Mouse (Mus musculus) cerebellum, postnatal 4 days (tissue): ENCODE data around the gene Slc25a29.
A peak's percentile ranks its signal among the peaks of the same experiment; 100 is the strongest.
"Not testable (repeated sequence)": the region's sequence is repeated elsewhere in the genome, so short reads cannot be mapped to it uniquely, and the experiment has no call there.

Experiments used
- DNase-seq, 2 experiments: peaks; one replicate each; pipeline ENCODE4 v3.0.0; 2022; ENCODE audit warnings: low spot score in 2 of 2, mixed read lengths in 1 of 2

Gene Slc25a29

GRCm38 (mm10) chr12:108835840-108836409, at the start of gene Slc25a29, which contains the start of gene Slc25a47:
TSS of gene Slc25a29 (minus strand) at chr12:108835883.
TSS of gene Slc25a47 (plus strand) at chr12:108836046.
- DNase-seq, result peak; percentile 91 to 97

DNA sequence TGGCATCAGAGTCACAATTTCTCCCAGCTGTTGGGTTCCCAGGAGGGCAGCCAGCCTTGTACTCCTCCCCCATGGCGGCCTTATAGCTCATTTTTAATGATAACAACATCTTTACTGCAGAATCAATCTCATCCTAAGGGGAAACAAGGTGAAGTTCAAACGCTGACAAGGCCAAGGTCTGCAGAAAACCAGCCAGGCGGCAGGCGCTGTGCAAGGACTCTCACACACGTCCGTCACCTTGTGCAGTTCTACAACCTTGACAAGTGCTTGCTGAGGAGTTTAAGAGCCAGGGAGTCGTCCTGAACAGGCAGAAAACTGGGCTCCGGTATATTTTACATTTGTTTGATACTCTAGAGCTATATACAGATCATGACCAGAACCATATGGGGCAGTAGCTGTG, 47.1 kb upstream of the Slc25a29 start:
- DNase-seq, result no peak

DNA sequence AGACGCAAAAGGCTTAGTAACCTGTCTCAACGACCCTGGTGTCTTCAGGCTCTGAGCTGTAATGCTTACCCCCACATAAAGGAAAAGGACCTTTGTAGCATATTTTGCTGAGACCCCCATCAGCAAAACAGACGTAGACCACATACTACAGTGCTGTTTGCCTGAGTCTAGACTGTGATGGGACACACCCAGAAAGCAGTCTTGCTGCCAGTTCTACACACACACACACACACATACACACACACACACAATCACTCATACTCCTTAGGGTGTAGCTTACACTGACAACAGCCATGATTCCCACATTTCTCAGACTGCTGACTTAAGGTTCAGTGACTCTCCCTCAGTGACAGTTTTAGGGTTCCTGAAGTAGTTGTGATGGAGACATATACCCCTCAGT, 45.5 kb upstream of the Slc25a29 start:
- DNase-seq, result no peak

DNA sequence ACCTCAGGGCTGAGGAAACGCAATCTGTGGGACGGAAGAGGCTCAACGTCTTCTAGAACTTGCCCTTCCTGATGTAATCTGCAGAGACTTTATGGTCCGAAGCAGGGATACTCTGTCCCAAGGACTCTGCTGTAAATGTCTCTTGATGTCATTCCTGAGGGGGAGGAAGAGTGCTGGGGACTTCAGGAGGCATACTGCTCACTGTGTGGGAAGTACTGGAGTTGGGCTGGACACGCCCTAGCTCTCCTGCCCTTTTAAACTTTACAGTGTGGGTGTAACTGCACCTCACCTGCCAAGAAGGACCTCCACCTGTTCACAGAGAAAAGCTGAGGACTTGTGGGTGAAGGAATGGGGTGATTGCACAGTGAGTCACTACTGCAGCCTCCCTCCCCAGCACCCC, 44.9 kb upstream of the Slc25a29 start:
- DNase-seq, result no peak

GRCm38 (mm10) chr12:108879138-108879537, 43.5 kb upstream of the Slc25a29 start:
- DNase-seq, result no peak

GRCm38 (mm10) chr12:108873122-108873521, 37.4 kb upstream of the Slc25a29 start:
- no peak for DNase-seq

DNA sequence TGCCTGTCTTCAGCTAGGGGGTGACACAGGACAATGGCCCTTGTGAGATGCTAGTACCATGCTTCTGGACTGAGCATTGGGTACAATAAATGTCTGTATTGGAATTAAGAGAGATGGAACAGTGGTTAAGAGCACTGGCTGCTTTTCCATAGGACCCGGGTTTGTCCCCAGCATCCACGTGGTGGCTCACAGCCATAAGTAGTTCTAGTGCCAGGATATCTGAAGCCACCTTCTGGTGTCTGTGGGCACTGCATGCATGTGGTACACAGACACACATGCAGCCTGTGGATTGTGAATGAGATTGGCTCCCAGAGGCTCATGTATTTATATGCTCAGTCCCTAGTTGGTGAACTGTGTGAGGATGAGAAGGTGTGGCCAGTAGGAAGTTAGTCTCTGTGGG, 33.9 kb upstream of the Slc25a29 start:
- no peak for DNase-seq

- no peak for DNase-seq
Observed at GRCm38 (mm10) chr12:108865007-108865494, 29.4 kb upstream of the Slc25a29 start.

- no peak for DNase-seq
Observed at GRCm38 (mm10) chr12:108858486-108858885, 22.8 kb upstream of the Slc25a29 start.

DNA sequence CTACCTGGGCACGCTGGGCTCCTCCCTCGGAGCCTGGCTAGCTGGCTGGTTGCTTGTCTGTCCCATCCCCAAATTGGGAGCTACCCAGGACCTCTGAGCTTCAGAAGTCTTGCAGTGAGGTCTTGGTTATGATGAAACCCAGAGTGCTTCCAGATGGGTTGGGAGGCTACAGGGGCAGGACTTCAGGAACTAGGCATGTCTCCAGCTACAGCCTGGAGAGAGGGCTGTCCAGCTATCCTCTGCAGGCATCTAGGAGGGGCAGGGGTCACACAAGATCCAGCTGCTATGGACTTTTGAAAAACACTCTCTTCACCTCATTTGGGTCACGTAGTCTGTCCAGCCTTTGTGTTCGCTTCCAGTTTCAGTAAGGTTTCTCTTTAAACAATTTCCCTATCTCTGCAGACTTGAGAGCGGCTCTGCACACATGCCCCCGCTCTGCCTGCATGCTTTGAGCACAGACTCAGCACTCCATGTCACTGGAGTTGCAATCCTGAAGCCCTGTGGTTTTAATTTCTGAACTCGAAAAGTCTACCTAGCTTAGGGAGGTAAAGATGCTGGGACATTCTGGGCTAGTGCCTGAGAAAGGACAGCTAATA, 22.0 kb upstream of the Slc25a29 start:
- DNase-seq, result no peak

GRCm38 (mm10) chr12:108857109-108857508, 21.4 kb upstream of the Slc25a29 start:
- no peak for DNase-seq

- DNase-seq, result no peak
Observed at GRCm38 (mm10) chr12:108856186-108856585, 20.5 kb upstream of the Slc25a29 start.

GRCm38 (mm10) chr12:108855081-108855480, 19.4 kb upstream of the Slc25a29 start:
- no peak for DNase-seq

DNA sequence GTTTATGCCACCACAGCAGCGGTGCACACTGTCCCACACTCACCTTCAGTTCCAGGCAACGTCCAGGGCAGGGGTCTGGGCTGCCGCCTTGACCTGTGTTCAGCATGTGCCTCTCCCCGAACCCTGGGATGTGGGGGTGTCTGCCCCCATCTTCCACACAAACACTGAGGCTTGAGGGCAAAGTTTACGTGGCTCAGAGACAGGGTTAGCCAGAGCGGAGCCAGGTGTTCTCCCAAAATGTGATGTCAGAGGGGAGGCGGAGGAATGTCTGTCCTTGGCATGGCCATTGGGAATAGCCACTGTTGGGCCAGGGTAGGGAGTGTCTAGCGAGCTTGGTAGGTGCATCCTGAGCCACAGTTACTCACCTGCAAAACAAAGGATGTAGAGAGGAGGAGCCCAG, 17.1 kb upstream of the Slc25a29 start:
- no peak for DNase-seq

DNA sequence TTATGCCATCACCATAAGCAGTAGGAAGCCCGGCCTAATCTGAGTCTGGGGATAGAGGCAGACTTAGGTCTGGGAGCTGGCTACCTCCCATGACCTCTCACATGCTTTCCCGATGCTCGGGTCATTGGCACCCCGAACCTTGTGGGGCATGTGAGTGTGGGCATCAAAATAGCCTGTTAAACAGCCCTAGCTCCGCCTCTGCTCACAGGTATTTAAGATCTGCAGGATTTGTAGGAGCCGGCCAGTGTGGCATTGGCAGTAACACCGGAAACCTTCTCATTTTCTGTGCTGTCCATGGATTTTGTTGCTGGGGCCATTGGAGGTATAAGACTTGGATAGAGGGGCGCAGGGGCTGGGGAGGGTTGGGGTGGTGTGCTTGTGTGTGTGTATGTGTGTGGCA, 15.2 kb upstream of the Slc25a29 start:
- no peak for DNase-seq

- no peak for DNase-seq
Observed at GRCm38 (mm10) chr12:108850129-108850528, 14.4 kb upstream of the Slc25a29 start.

DNA sequence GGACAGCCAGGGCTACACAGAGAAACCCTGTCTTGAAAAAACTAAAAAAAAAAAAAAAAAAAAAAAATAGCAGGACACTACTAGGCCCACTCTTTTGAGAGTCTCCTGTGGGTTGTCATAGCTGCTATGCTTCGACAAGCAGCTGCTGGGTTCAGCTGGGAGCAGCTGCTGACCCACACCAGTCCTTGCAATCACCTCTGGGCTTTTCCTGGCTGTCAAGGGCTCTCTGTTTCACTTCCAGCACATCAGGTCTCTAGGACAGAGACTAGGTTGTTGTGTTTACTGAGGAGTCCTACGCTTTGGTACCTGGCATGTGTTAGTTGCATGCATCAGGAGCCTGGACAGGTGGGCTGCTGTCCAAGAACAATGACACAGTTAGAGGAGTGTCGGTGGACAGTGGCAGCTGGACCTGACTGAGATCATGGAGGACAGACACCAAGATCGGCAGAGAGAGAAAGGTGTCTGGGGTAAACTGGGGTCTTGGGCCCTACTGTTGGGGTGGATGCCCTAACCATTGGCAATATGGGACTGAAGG, 13.9 kb upstream of the Slc25a29 start:
- DNase-seq, result no peak

DNA sequence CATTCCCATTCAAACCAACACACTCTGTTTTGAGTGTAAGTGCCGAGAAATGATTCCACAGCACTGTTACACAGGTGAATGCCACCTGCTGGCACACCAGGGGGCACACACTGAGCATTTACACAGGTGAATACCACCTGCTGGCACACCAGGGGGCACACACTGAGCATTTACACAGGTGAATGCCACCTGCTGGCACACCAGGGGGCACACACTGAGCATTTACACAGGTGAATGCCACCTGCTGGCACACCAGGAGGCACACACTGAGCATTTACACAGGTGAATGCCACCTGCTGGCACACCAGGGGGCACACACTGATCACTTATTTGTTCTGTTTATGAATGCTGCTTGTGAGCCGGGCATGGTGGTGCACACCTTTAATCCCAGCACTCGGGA, 12.3 kb upstream of the Slc25a29 start:
- DNase-seq, result not testable (repeated sequence)

- no peak for DNase-seq
Observed at GRCm38 (mm10) chr12:108842663-108843062, 7.0 kb upstream of the Slc25a29 start.

DNA sequence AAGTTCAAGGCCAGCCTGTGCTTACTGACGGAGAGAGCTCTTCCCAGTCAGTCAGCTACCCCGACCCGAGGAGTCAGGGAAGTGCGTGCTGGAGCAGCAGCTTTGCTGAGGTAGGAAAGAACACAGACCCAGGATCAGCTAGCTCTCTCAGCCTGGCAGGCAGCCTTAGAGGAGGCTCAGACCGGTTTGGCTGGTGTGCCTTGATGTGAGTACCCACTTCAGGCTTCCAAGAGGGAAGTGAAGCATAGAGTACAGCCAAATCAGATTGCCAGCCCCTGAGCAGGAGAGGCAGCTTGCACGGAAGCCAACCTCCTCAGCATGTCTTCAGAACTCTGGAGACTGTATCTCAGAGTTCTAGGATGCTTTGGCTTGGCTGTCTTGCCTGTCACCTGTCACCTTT, 5.5 kb upstream of the Slc25a29 start:
- no peak for DNase-seq

- DNase-seq, result no peak
Observed at GRCm38 (mm10) chr12:108836722-108837121, 1.0 kb upstream of the Slc25a29 start.

- no peak for DNase-seq
Observed at GRCm38 (mm10) chr12:108835208-108835839, 359 bp downstream of the Slc25a29 start.

DNA sequence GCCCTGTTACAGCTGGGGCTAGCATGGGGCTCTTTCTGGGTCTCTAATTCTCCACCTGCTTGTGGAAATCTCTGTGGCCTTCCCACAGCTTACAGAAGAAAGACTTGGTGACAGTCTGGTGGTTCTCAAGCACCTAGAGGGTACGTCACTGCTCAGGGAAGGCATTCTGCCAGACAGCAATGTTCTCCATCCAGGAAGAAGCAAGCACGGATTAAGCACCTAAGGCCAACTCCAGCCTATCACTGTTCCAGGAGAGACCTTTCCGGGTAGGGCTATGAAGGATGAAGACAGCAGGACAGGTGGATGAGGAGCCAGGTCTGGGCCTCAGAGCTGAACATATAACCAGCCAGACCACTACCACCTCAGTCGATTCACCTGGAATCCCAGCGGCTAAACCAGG, 897 bp downstream of the Slc25a29 start:
- no peak for DNase-seq
